Mouse (Mus musculus) layer of hippocampus, adult 9-10 months (tissue): ENCODE measurements around the gene Oosp2.

Experiments used
- DNase-seq: peaks from one replicate; pipeline ENCODE4 v3.0.0; 2022; ENCODE audit warnings: low spot score

Oosp2 gene

GRCm38 (mm10) chr19:11604603-11605002 is 55.8 kb downstream of the Oosp2 start, which contains the start of gene Ms4a6d:
TSS of gene Ms4a6d (minus strand) at chr19:11604849.
- DNase-seq: no peak

- DNase-seq: peak; percentile 58
These were observed 58.3 kb downstream of the Oosp2 start for GRCm38 (mm10) chr19:11602026-11602425.

- DNase-seq: no peak
These were observed 59.0 kb downstream of the Oosp2 start for GRCm38 (mm10) chr19:11601349-11601748.
